Mouse (Mus musculus) heart, embryonic 12.5 days (tissue): ENCODE measurements around the gene Tmem270. TPM values are rescaled to one million over a fixed set of nuclear protein-coding genes. Genes with fewer than 3 reads are reported as not detected.

ENCODE experiments used
- ATAC-seq: fragments of 200-750 bp; cut with Nextera tagmentation; 2 replicates; pipeline ENCODE4 v1.8.0; 2017; ENCODE audit warnings: moderate TSS enrichment, moderate library complexity; ENCODE audit not compliant: insufficient number of reproducible peaks, low FRiP score
- H3K27ac ChIP-seq: fragments of 300-500 bp; sonication (generic); 2 replicates; pipeline ENCODE4 v1.5.1; 2016; ENCODE audit warnings: mild to moderate bottlenecking, moderate library complexity; ENCODE audit not compliant: poor library complexity, severe bottlenecking
- H3K27me3 ChIP-seq: fragments of 300-500 bp; sonication (generic); replicated peaks from 2 replicates; pipeline ENCODE4 v1.6.1; 2016; ENCODE audit warnings: mild to moderate bottlenecking, moderate library complexity
- H3K36me3 ChIP-seq: fragments of 300-500 bp; sonication (generic); 2 replicates; pipeline ENCODE4 v1.6.1; 2016; ENCODE audit warnings: mild to moderate bottlenecking, moderate library complexity
- H3K4me1 ChIP-seq: fragments of 300-500 bp; sonication (generic); replicated peaks from 2 replicates; pipeline ENCODE4 v1.6.1; 2016; ENCODE audit warnings: mild to moderate bottlenecking
- H3K4me2 ChIP-seq: fragments of 300-500 bp; sonication (generic); 2 replicates; pipeline ENCODE4 v1.6.1; 2016; ENCODE audit warnings: mild to moderate bottlenecking, moderate library complexity
- H3K4me3 ChIP-seq: fragments of 300-500 bp; sonication (generic); 2 replicates; pipeline ENCODE4 v1.5.1; 2016; ENCODE audit warnings: mild to moderate bottlenecking
- H3K9ac ChIP-seq: fragments of 300-500 bp; sonication (generic); 2 replicates; pipeline ENCODE4 v1.6.1; 2016; ENCODE audit warnings: mild to moderate bottlenecking, moderate library complexity
- H3K9me3 ChIP-seq: fragments of 300-500 bp; sonication (generic); replicated peaks from 2 replicates; pipeline ENCODE4 v1.6.1; 2016; ENCODE audit warnings: mild to moderate bottlenecking, moderate library complexity
- WGBS: fragments of 180-500 bp; shearing (Covaris S2); methylation state at CpG from one replicate; pipeline ENCODE4 v1.1.7; 2016; 5-methylcytosine and 5-hydroxymethylcytosine counted together
- polyA plus RNA-seq: library from polyadenylated mRNA; unstranded; fragments of >200 nt; fragmentation: Nextera tagmentation; extraction: Ambion mirVana; gene quantifications from 2 replicates; pipeline ENCODE4 v1.2.1, GENCODE M21; 2016

Tmem270 gene
- polyA plus RNA-seq = not detected in 2 replicates

DNA sequence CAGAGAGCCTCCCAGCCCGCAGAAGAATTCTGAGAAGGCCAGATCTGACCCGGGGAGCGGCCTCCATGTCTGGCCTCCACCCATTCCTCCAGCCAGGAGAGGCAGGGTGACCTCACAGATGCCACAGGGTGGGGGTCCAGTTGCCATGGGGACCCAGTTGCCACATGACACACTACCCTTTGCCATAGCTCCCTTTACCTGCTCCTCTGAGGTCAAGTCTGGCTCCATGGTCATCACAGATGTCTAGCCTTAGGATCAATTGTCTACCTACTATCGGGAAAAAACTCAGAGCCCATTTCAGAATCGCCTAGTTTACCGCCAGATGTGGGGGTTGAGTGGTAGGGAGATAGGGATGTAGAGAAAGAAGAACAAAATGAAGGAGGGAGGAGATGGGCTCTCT, at the start of gene Tmem270:
Tmem270 (minus strand) TSS at position 101 of the 400 bp plus-strand sequence.
- H3K4me3 ChIP-seq = no peak within 1 kb of the TSS
- H3K4me2 ChIP-seq = no peak within 1 kb of the TSS
- ATAC-seq = no peak; the same call in 1 of the 2 replicates
- H3K4me1 ChIP-seq = 0 out of 2 replicates have a peak, but pooled peaks cover 2% of the 10 kb centered on the region
- H3K9ac ChIP-seq = no peak within 1 kb of the TSS
- no peaks in the 10 kb centered on the region for H3K36me3 ChIP-seq
- no peaks in the 10 kb centered on the region for H3K27me3 ChIP-seq
- WGBS = 73% methylated on average over 6 of the region's 6 CpGs
- H3K9me3 ChIP-seq = no peaks in the 10 kb centered on the region
- no peak within 1 kb of the TSS for H3K27ac ChIP-seq

DNA sequence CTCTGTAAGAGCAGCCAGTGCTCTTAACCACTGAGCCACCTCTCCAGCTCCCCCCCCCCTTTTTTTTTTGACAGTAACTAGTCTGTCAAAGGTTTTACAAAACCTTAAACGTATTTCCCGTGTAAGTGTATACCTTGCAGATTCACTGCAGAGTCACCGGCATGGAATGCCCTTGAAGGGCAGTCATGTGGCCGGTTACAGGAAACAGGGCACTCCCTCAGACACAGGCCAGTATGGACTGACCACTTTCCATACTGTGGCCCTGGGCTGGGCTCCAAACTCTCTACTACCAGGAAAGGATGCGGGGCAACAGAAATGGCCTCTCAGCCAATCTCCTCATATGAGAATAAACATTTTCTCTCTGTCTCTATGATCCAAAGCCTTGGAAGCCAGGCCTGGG, 49.0 kb upstream of the Tmem270 start:
- no peaks in the 10 kb centered on the region for H3K27me3 ChIP-seq
- no peaks in the 10 kb centered on the region for H3K36me3 ChIP-seq
- H3K9me3 ChIP-seq = no peaks in the 10 kb centered on the region
- no peak for ATAC-seq
- H3K4me2 ChIP-seq = no peak overlapping the region
- no peak overlapping the region for H3K4me3 ChIP-seq
- H3K27ac ChIP-seq = no peak overlapping the region
- peaks cover 45% of the 10 kb centered on the region for H3K4me1 ChIP-seq
- 51% methylated on average over 5 of the region's 5 CpGs for WGBS
- no peak overlapping the region for H3K9ac ChIP-seq

DNA sequence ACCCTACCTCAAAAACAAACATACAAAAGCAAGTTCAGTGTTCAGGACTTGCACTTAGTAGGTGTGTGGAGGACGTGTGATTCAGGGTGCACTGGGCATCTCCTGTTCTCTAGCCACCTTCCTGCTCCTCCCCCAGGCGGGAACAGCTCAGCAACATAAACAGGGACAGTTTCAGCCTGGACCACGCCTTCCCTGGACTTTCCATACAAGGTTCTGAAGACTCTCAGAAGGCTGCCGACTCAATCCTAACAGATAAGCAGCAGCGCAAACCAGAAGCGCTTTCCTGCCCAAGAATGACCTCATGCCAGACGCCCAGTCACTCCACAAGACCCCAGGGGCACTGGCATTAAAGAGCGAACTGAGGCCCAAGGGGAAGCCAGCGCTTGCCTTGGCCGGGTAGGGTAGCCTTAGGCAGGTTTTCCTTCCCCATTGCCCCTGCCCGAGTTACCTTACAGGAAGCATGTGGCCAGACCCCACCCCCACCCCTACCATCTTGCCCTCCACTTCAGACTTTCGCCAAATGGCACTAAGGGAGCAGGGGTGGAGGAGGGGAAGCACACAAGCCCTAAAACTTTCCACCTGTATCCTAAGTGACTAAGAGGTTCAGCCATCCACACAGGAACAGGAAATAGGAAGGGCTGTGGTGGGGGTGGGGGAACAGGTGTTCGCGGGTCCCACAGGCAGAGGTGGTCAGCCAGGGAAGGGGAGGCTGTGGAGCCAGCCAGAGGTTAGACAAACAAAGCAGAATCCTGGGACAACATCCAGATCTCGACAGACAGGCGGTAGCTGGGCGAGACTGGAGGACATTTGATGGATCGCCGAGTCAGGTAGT, 44.7 kb upstream of the Tmem270 start:
- WGBS = 11% methylated on average over 19 of the region's 19 CpGs
- H3K27ac ChIP-seq = peak overlapping the region; percentile 77

DNA sequence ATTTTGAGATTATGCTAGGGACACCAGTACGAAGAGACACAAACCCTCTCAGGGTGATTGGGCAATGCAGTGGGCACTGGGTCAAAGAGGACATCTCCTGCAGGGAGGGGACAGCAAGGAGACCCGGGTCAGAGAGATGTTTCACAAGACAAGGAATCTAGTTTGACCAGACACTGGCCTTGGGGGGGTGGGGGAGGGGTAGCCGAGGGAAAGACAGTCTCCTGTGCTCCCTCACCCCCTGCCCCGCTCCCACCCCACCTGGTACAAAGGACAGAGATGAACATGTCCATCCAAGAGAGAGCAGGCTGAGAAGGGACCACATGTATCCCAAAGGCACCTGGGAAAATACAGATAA, 41.5 kb upstream of the Tmem270 start:
- H3K4me2 ChIP-seq = no peak overlapping the region
- 60% methylated on average over 4 of the region's 4 CpGs for WGBS
- no peaks in the 10 kb centered on the region for H3K9me3 ChIP-seq
- H3K9ac ChIP-seq = no peak overlapping the region
- no peaks in the 10 kb centered on the region for H3K36me3 ChIP-seq
- peaks cover 29% of the 10 kb centered on the region for H3K27me3 ChIP-seq
- no peak overlapping the region for H3K4me3 ChIP-seq
- H3K27ac ChIP-seq = no peak overlapping the region
- ATAC-seq = no peak
- peaks cover 49% of the 10 kb centered on the region for H3K4me1 ChIP-seq

More for the DNA sequence above, 44.7 kb upstream of the Tmem270 start:
- H3K36me3 ChIP-seq = no peaks in the 10 kb centered on the region
- 0 out of 2 replicates have a peak overlapping the region, but pooled peaks have one; percentile 3 for H3K4me3 ChIP-seq
- peak overlapping the region; percentile 55 for H3K4me2 ChIP-seq
- ATAC-seq = peak; percentile 75
- no peaks in the 10 kb centered on the region for H3K9me3 ChIP-seq
- peaks cover 13% of the 10 kb centered on the region for H3K27me3 ChIP-seq
- peak overlapping the region; percentile 20; the same call in 1 of the 2 replicates for H3K9ac ChIP-seq
- H3K4me1 ChIP-seq = peaks cover 47% of the 10 kb centered on the region

DNA sequence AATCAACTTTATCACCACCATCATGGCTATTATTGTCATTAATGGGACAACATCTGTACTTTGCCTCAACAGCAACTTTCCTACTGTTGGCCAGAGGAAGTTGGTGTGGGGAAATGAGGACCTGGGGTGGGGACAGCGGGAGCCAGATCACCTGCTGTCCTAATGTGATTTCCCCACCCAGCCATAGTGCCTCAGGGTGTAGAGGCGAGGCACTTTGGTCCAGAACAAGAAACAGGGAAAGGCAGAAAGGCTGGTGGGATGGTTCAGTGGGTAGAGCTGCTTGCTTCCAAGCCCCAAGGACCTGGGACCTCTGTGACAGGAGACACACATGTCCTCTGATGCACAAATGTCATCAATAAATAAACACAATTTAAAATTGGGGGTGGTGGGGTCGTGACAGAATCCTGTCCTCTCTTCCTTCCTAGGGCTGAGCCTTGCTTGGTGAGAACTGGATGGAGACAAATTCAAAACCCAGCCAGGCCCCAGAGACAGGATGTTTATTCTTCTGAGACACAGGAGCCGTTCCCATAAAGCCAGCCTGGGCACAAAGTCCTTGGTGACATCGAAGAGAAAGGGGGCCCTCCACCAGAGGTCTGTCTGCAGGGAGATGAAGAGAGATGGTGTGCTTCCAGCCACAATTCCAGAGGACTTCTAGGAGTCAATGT, 41.0 kb upstream of the Tmem270 start:
- no peak overlapping the region for H3K9ac ChIP-seq
- H3K36me3 ChIP-seq = no peaks in the 10 kb centered on the region
- H3K4me1 ChIP-seq = peaks cover 46% of the 10 kb centered on the region
- 46% methylated on average over 5 of the region's 5 CpGs for WGBS
- no peak overlapping the region for H3K4me3 ChIP-seq
- no peak overlapping the region for H3K4me2 ChIP-seq
- no peak for ATAC-seq
- H3K9me3 ChIP-seq = no peaks in the 10 kb centered on the region
- H3K27me3 ChIP-seq = peaks cover 29% of the 10 kb centered on the region
- no peak overlapping the region for H3K27ac ChIP-seq

DNA sequence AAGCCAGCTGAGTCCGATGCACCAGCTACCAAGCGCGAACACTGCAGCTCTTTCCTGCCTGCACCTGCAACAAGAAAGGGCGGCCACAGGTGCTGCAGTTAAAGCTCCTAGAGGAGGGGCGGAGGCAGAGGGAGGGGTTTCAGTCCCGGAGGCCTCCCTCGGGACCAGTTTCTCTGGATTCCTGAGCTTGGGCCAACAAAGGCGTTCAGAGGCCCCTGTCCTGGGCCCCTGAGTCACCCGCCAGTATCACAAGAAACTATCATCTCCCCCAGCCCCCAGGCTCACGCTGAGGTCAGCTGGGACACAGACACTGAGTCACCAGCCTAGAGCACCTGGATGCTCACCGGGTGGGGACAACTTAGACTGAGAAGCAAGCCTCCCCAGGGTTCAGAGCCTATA, 40.3 kb upstream of the Tmem270 start, which contains the start of gene Cldn4:
Cldn4 (minus strand) TSS at position 78 of the 399 bp plus-strand sequence.
- peak within 1 kb of the TSS; percentile 37 for H3K9ac ChIP-seq
- WGBS = 20% methylated on average over 11 of the region's 11 CpGs
- peaks cover 29% of the 10 kb centered on the region for H3K27me3 ChIP-seq
- H3K4me1 ChIP-seq = peaks cover 39% of the 10 kb centered on the region
- no peak within 1 kb of the TSS for H3K27ac ChIP-seq
- H3K9me3 ChIP-seq = no peaks in the 10 kb centered on the region
- no peak for ATAC-seq
- no peaks in the 10 kb centered on the region for H3K36me3 ChIP-seq
- peak within 1 kb of the TSS; percentile 48 for H3K4me2 ChIP-seq
- peak within 1 kb of the TSS; percentile 8; the same call in 1 of the 2 replicates for H3K4me3 ChIP-seq

DNA sequence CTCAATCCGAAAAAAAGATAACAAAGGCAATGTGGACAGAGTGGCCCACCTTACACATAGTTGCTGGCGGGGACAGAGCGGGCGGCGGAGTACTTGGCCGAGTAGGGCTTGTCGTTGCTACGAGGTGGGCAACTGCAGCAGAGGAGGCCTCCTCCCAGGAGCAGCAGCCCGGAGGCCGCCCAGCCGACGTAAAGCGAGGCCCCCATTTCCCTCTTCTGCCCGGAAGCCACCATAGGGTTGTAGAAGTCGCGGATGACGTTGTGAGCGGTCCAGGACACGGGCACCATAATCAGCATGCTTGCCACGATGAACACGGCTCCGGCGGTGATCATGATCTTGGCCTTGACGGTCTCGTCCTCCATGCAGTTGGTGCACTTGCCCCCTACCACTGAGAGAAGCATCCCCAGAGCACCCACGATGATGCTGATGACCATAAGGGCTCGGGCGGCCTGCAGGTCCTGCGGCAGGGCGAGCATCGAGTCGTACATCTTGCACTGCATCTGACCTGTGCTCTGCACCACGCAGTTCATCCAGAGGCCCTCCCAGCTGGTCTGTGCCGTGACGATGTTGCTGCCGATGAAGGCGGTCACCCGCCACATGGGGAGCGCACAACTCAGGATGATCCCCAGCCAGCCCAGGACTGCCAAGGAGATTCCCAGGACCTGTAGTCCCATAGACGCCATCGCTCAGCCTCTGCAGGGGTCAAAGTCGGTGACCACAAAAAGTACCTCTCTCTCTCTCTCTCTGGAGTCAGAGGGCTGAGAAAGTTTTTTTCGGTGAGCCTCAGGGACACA, 39.7 kb upstream of the Tmem270 start:
- H3K4me2 ChIP-seq = peak overlapping the region; percentile 48
- peak overlapping the region; percentile 8; the same call in 1 of the 2 replicates for H3K4me3 ChIP-seq
- ATAC-seq = no peak
- WGBS = 29% methylated on average over 43 of the region's 43 CpGs
- H3K9ac ChIP-seq = peak overlapping the region; percentile 37
- no peaks in the 10 kb centered on the region for H3K9me3 ChIP-seq
- no peak overlapping the region for H3K27ac ChIP-seq
- no peaks in the 10 kb centered on the region for H3K36me3 ChIP-seq
- peaks cover 29% of the 10 kb centered on the region for H3K27me3 ChIP-seq
- H3K4me1 ChIP-seq = peaks cover 34% of the 10 kb centered on the region

DNA sequence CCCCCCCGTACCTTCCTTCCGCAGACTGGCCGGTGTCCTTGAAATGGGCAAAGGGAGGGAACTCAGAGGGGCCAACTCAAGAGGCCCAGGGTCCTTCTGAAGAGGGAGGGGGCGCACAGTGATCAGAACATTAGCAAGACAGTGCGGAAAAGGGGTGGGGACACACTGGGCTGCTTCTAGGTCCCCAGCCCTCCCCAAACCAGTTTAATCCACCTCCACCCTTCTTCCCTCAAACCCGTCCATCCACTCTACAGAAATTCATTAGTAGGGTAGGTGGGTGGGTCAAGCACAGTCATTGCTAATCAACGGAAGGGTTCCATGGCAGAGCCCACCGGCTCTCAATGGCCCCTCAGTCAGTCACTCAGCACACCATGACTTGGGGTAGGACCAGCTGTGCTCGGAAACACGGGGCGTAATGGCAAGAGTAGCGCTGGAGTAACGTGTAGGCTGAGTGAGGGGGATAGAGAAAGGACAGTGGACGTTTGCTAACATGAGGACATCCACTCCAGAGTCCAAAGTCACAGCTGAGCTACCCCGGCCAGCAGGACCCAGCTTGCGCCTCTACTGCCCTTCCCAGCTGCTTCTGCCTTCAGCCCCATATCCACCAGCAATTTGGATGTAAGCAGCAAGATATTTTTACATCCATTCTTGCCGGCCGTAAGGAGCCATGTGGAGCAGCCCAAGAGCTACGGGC, 38.9 kb upstream of the Tmem270 start:
- Histone ChIP-seq H3K27me3 (peaks cover 29% of the 10 kb centered on the region), H3K9ac (peak overlapping the region; percentile 37; the same call in 1 of the 2 replicates), H3K4me2 (no peak overlapping the region), H3K4me1 (peaks cover 26% of the 10 kb centered on the region), H3K27ac (no peak overlapping the region), H3K9me3 (no peaks in the 10 kb centered on the region), H3K4me3 (no peak overlapping the region), H3K36me3 (no peaks in the 10 kb centered on the region)
- WGBS = 52% methylated on average over 18 of the region's 19 CpGs
- ATAC-seq = no peak

DNA sequence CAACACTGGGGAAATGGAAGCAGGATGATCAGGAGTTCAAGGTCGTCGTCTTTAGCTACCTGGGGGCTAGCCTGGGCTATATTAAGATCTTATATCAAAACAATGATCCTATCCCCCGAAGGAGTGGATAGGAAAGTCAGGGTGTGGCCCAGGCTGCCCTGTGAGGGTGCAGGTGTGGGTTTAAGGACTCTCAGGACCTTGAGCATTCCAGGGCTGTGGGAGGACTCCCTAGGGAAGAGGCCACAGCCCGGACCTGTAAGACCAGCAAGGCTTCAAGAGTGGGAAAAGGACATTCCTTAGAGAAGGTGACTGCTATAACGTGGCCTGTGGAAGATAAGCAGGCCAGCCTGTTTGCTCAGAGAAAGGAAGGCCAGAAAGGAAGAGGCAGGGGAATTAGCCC, 37.6 kb upstream of the Tmem270 start:
- no peak for ATAC-seq
- Histone ChIP-seq H3K4me3 (no peak overlapping the region), H3K4me2 (no peak overlapping the region), H3K9me3 (no peaks in the 10 kb centered on the region), H3K27me3 (peaks cover 29% of the 10 kb centered on the region), H3K27ac (no peak overlapping the region), H3K4me1 (peaks cover 26% of the 10 kb centered on the region), H3K36me3 (no peaks in the 10 kb centered on the region), H3K9ac (no peak overlapping the region)
- WGBS = 47% methylated on average over 5 of the region's 5 CpGs

DNA sequence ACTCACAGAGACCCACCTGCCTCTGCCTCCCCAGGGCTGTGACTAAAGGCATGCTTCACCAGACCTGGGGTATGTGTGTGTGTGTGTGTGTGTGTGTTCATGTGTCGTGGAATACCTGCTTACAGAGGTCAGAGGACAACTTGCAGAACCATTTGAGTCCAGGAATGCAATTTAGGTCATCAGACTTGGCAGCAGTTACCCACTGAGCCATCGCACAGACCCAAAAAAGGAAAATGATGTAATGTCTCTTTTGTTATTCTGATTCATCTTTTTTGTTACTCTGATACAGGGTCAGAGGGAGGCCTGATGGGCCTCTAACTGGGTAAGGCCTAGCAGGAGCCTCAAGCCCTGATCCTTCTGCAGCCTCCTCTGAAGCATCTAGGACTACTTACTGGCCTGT, 36.2 kb upstream of the Tmem270 start:
- no peak overlapping the region for H3K4me2 ChIP-seq
- H3K27me3 ChIP-seq = peaks cover 29% of the 10 kb centered on the region
- no peak overlapping the region for H3K27ac ChIP-seq
- H3K9me3 ChIP-seq = no peaks in the 10 kb centered on the region
- H3K9ac ChIP-seq = no peak overlapping the region
- H3K4me1 ChIP-seq = peaks cover 21% of the 10 kb centered on the region
- ATAC-seq = no peak
- no peaks in the 10 kb centered on the region for H3K36me3 ChIP-seq
- H3K4me3 ChIP-seq = no peak overlapping the region
- WGBS = 79% methylated on average over 2 of the region's 2 CpGs
